Mouse (Mus musculus) B cell, adult 2 months (primary cell): ENCODE measurements at regions not wholly inside any gene's neighbourhood (a gene's known extent, or its start where the extent isn't known, plus 50 kb on each side); places are given as distances from the start of the nearest gene placed in this dataset.

Source experiments
- DNase-seq, 2 experiments: peaks; one replicate each; pipeline ENCODE4 v3.0.0; 2022

- peak; percentile 22 to 27 for DNase-seq
These were observed 50.4 kb upstream of the Ankrd34c start for GRCm38 (mm10) chr9:89788651-89789050.
